Mouse (Mus musculus) left cerebral cortex, postnatal 14 days (tissue): Measurements from ENCODE around the gene Gm20888. TPM values are rescaled to one million over a fixed set of nuclear protein-coding genes. Genes with fewer than 3 reads are reported as not detected.
"Not testable (repeated sequence)": the region's sequence is repeated elsewhere in the genome, so short reads cannot be mapped to it uniquely, and the experiment has no call there.

Experiments used
- DNase-seq, 2 experiments: peaks; one replicate each; pipeline ENCODE4 v3.0.0; 2021 to 2022; ENCODE audit warnings: low spot score in 2 of 2, mixed read lengths in 1 of 2
- intact Hi-C: fragments of 180-260 bp; cut with DNase I; formaldehyde crosslinking; loops from one replicate; pipeline ENCODE4 v1.15.1; 2025
- long read RNA-seq, 2 experiments: library from polyadenylated mRNA; stranded (forward); transcript quantifications; one replicate each; pipeline ENCODE4 v2.0.0; 2021
- total RNA-seq, 2 experiments: library from RNA; stranded (reverse); gene quantifications; 2 replicates each; pipeline ENCODE4 v1.2.3; 2021

Gene Gm20888
- not detected for total RNA-seq
- long read RNA-seq, experiment 1: 0 reads
- long read RNA-seq, experiment 2: 0 reads

DNA sequence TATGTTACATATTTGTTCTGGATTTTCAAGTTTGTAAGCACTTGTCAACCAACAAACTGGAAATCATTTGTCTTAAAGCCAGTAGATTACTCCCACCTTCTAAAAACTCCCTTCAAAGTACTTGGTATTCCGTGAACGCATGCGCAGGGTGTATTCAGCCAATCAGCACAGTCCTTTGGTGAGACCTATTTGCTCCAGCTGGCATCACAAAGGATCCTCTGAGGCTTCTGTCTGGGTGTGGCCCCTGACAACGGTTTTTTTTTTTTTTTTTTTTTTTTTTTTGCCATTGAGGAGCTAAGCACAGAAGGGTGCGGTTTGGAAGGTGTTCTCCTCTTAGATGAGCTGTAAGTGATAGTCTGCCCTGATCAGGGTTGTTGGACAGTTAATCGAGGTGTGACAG is at the start of gene Gm20888:
Gene Gm20888 (plus strand): TSS at position 301 of the 400 bp plus-strand sequence.
- DNase-seq, intact Hi-C loops: not testable (repeated sequence)

Other genes starting within 250 kb of the Gm20888 start
- not detected for gene Gm21118, start 168.2 kb upstream of the Gm20888 start, total RNA-seq
- not detected for gene Gm29423, start 138.6 kb upstream of the Gm20888 start, total RNA-seq
- not detected for gene Gm29644, start 138.5 kb upstream of the Gm20888 start, total RNA-seq